Mouse (Mus musculus) gastrocnemius, adult 2 months (tissue): ENCODE results near the gene Prdm11. TPM values are rescaled to one million over a fixed set of nuclear protein-coding genes. Genes with fewer than 3 reads are reported as not detected.

Experiments used
- DNase-seq: peaks from one replicate; pipeline ENCODE4 v3.0.0; 2022
- H3K27ac ChIP-seq: fragments of 200-600 bp; 2 replicates; pipeline ENCODE4 v1.8.1; 2022; ENCODE audit warnings: mild to moderate bottlenecking
- H3K4me3 ChIP-seq: fragments of 200-600 bp; 2 replicates; pipeline ENCODE4 v1.8.1; 2022; ENCODE audit warnings: mild to moderate bottlenecking, moderate library complexity
- CTCF ChIP-seq: fragments of 200-600 bp; IDR thresholded peaks from 2 replicates; pipeline ENCODE4 v1.8.1; 2022; ENCODE audit warnings: antibody characterized with exemption, mild to moderate bottlenecking, moderate library complexity
- intact Hi-C: fragments of 180-260 bp; cut with DNase I; formaldehyde crosslinking; loops from one replicate; pipeline ENCODE4 v1.15.1; 2025
- total RNA-seq, 2 experiments: library from RNA; stranded (reverse); gene quantifications; 2 replicates each; pipeline ENCODE4 v1.2.3; 2021

Gene Prdm11
- total RNA-seq, 2 experiments from 2014 or later: 0.77 to 0.81 TPM

DNA sequence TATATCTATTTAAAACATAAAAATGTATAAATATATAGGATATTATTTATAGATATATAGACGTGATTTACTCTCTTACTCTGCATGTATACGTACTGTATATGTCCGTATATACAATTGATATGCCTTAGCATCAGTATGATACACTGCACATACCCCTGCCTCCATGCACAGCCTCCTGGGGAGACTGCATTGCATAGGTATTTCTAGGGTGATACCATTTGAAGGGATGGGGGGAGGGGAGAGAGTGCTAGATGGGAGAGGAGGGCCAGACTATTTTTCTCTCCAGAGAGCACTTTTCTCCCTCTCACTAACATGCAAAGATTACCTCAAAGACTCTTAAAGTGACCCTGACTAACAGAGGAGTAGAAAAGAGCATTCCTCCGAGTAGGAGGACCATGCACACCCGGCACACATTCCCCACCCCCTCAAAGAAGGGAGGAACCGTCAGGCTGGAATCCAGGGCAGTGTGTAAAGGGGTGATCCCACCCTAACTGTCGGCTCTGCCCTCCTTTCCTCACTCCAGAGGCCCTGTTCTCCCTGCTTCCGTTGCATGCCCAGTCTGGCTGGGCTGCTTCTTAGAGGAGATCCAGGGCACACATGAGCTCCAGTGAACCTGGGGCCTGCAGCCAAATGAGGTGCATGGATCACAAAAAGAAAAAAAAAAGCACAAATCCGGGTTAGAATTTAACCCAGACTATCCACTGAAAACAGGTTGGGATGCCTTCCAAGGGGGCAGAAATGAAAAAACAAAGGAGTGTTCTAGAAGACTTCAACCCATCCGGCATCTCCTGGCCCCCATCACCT is 78.7 kb downstream of the Prdm11 start:
- no peak for DNase-seq
- Histone ChIP-seq H3K27ac (no peak overlapping the region), H3K4me3 (no peak overlapping the region)
- intact Hi-C loops: loop anchor here (5.0 kb wide), 1 partner anchor 95 kb away; no protein-coding TSS in a partner anchor
- TF ChIP-seq CTCF: no peak

DNA sequence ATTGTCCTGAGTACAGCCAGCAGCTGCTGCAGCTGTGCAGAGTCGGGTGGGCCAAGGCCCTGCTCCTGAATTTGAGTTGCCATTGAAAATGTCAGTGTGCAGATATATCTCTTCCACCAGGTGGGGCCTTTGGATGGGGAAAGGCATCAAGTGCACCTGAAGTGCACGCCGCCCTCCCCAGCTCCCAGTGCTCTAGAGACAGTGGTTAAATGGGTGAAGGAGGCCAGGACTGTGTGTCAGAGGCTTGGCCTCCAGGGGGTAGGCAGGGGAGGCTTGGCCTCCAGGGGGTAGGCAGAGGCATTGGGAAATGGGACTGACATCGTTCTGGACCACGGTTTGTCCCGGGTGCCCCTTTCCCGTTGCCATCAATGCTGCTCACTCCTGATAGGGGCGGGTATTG is 79.7 kb downstream of the Prdm11 start:
- Histone ChIP-seq H3K27ac (no peak overlapping the region), H3K4me3 (no peak overlapping the region)
- intact Hi-C loops: loop anchor here (5.0 kb wide), 1 partner anchor 96 kb away; no protein-coding TSS in a partner anchor
- TF ChIP-seq CTCF: peak; percentile 40
- DNase-seq: no peak

DNA sequence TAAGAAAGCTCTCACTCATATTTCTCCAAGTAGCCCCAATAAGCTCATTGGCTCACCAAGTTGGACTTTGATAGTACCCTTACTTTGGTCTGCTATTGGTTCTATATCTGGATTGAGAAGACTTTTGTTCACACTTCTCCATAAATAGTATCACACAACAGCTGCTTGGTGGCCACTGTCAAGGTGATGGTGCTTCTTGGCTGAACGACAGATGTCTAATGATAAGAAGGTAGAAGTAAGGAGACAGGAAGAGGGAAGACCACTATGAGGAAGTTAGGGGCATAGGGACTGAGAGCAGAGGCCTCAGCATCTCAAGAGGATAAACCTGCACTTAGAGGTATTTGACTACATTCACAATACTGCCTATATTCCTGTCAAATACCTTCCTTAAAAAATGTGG is 81.6 kb downstream of the Prdm11 start:
- H3K4me3 ChIP-seq: no peak overlapping the region
- intact Hi-C loops: no loop called here
- H3K27ac ChIP-seq: no peak overlapping the region
- TF ChIP-seq CTCF: no peak
- DNase-seq: no peak

DNA sequence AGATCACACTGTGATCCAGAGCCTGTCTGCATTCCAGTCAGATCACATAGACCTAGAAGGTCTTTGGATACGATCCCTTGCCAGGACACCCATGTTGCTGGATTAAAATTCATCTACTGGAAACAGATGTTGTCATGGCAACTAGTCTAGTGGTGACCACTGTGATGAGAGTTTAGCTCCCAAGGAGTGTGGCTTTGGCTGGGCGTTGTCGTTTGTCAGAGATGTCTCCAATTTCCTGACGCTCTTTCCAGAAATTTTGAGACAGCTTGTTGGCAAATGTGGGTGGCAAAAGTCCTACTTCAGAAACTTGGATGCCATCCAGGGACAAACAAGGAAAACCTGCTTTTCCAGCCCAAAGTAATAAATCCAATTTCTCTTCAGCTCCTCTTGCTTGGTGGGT is 87.3 kb downstream of the Prdm11 start:
- intact Hi-C loops: no loop called here
- no peak for DNase-seq
- no peak overlapping the region for H3K4me3 ChIP-seq
- no peak overlapping the region for H3K27ac ChIP-seq
- no peak for TF ChIP-seq CTCF

DNA sequence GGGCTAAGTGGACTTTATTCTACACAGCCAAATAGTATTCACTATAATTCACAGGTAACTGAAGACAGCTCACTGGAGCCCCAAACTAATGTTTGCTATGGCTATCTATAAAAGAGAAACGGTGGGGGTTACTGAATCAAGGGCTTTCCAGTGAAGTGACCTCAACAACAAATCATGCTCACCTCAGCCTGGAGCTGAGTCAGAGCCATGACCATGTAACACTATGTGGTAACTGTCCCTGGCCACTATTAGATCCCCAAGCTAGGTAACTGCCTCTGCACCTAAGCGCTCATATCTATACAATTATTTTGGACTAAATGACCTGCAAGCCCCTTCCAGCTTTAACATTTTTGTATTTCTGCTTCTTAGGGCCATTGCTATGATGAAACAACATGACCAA is 89.0 kb downstream of the Prdm11 start:
- no peak for DNase-seq
- Histone ChIP-seq H3K4me3 (no peak overlapping the region), H3K27ac (no peak overlapping the region)
- intact Hi-C loops: no loop called here
- no peak for TF ChIP-seq CTCF

DNA sequence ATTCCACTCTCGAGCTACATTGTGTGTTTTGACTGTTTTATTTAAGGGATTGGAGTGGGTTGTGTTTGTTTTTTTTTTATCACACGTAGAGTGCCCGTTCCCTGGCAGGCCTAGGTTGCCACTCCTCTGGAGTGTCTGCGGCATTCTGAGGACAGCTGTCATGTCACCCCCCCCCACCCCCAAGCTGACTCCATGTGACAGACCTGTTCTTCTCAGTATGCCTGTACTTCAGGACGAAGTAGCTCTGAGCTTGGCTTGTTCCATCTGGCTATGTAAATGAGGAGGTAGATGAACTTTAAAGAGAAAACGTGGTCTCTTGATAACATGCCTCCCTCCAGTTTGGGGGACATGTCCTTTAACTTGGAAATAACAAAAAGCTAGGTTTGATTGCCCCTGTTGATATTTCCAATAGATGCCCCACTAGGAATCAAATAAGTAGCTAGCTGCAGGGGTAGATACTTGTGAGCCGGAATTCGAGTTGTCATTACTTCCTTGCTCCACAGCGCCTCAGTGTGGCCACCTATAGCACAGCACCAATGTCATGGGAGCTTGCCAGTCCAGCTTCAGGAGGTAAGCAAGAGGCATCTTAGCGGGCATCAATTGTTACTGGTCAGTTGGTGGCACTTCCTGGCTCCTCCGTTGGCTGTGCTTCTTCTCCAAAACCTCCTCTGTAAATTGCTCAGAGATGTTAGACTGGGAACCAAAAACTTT is 91.4 kb downstream of the Prdm11 start:
- peak; percentile 76 for TF ChIP-seq CTCF
- Histone ChIP-seq H3K27ac (no peak overlapping the region), H3K4me3 (no peak overlapping the region)
- intact Hi-C loops: loop anchor here (2.0 kb wide), 1 partner anchor 50 kb away; no protein-coding TSS in a partner anchor
- DNase-seq: peak; percentile 58

DNA sequence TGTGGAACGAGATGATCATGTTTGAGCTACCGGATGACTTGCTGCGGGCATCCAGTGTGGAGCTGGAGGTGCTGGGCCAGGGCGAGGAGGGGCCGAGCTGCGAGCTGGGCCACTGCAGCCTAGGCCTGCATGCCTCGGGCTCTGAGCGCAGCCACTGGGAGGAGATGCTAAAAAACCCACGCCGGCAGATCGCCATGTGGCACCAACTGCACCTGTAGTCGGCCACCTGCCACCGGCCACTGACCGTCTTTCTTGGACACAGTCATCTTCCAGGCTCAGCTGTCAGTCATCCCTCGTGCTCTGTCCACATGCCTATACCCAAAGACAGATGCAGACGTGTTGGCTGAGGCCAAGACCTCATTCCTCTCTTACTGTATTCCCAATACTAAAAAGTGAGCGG is 92.5 kb downstream of the Prdm11 start:
- DNase-seq: peak; percentile 65
- Histone ChIP-seq H3K4me3 (no peak overlapping the region), H3K27ac (no peak overlapping the region)
- intact Hi-C loops: no loop called here
- no peak for TF ChIP-seq CTCF

DNA sequence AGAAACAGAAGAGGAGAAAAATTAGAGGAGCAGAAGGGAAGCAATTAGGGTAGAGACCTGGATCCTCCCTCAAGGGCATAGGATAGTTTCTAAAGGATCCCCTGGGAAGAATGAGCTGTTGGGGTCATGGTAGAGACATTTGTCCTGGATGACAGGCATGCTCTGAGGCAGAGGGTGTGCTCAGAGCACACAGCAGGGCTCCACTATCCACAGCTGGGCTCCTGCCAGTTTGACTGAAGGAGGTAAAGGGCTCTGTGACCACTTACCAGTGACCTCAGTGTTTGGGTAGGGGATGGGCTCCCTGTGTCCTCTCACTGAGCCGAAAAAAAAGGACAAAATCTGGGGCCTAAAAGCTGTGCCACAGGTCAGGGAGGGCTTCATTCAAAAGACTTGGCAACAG is 96.4 kb downstream of the Prdm11 start:
- TF ChIP-seq CTCF: no peak
- H3K27ac ChIP-seq: no peak overlapping the region
- DNase-seq: no peak
- intact Hi-C loops: no loop called here
- H3K4me3 ChIP-seq: no peak overlapping the region

DNA sequence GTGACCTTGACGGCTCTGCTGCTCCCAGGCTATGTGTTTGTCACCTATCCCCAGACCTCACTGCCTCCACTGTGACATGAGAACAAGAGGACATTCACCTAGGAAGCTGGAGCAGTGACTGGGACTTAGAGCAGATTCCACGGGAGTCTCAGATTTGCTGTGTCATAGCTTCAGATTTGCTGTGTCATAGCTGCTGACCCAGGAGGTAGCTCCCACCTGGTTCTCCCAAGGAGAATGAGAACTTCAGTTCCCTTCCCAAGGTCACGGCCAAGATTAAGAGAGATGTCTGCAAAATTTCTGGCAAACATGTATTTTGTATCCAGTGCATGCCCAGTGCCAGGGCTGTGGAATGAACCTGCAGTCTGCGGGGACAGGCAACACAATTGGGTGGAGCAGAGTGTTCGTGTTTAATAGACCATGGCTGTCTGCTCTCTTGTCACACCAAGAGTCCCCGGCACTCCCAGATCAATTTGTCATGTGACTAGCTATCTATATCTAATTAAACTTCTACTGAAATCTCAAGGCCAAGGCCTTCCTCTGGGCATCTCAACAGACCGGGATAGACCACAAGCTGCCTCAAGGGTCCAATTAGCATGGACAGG is 97.2 kb downstream of the Prdm11 start:
- Histone ChIP-seq H3K27ac (no peak overlapping the region), H3K4me3 (no peak overlapping the region)
- no peak for TF ChIP-seq CTCF
- intact Hi-C loops: no loop called here
- DNase-seq: no peak

DNA sequence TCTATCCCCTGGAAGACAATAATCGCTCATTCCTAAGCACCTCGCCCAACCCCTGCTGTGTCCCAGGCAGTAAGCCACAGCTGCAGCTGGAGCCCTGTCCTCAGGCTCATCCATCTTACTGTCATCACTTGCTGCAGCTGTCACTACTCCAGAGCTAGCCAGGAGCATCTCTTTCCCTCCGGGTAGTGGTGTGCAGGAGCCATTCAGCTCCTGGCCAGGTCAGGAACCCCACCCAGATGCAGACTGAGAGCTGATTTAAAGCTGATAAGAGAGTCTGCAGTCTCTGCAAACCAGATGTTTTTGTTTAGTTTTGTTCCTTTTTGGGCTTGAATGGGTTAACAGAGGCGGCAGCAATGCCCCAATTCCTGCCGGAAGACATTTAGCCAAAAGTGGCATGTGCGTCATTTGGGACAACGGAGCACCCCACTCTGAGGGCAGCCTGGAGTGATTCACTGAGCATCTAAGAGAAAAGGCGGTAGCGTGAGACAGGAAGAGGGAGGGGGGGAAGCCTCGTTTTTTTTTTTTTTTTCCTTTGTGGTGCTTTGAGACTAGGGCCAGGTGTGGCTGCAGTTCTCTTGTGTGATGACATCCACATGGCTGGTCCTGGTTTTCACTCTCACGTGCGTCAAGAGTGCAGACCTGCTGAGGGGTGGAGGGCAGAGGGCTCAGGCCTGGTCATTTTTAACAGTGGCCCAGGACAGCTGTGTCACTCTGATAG is 97.8 kb downstream of the Prdm11 start:
- TF ChIP-seq CTCF: no peak
- Histone ChIP-seq H3K27ac (no peak overlapping the region), H3K4me3 (no peak overlapping the region)
- intact Hi-C loops: no loop called here
- peak; percentile 71 for DNase-seq

DNA sequence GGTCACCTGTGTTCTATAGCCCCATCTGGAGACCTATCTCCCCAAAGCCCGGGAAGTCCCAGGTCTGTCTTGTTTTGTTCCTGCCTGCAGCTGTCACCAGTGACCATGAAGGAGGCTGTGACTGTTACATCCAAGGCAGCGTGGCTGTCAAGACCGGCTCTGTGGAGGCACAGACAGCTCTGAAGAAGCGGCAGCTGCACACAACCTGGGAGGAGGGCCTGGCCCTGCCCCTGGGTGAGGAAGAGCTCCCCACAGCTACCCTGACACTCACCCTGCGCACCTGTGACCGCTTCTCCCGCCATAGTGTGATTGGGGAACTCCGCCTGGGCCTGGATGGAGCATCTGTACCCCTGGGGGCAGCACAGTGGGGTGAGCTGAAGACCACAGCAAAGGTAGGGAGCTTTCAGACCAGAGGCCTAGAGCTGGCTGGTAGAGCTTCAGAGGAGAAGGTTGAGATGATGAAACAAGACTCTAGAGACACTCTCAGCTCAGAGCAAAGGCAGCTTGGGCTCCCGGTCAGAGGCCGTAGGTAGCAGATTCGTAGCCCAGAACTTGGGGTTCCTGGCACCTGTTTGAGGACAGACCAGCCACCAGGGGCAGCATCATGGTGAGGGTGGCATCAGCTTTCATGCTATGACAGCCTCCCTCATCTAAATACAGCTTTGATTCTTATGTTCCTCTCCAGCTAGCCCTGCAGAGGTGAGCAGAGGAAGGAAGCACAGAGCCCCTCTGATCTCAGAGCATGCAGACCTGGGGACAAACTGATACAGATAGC is 100.0 kb downstream of the Prdm11 start:
- DNase-seq: no peak
- TF ChIP-seq CTCF: no peak
- Histone ChIP-seq H3K27ac (no peak overlapping the region), H3K4me3 (no peak overlapping the region)
- intact Hi-C loops: no loop called here
